Mouse (Mus musculus): Measurements from ENCODE around the gene Clcn1.

The Clcn1 gene

DNA sequence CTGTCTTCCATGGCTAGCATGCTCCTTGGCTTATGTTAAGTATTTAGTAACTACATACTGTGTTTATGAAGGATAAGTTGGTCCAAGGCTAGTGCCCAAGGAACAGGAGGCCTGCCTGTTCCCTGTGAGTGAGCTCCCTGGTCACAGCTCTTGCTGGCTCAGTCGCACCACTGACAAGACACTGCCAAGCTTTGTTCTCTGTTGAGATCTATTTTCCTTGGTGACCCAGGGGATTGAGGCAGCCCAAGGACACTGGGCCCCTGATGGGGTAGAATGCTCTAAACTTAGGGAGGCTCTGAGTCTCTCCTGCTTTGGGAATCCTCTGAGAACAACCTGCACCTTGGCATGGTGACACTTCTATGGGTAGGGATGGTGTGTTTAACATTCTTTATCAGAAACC lies 75.6 kb downstream of the Clcn1 start:
- H3K36me3 ChIP-seq (ENCODE audit: insufficient read depth, low read length): peaks cover 25% of the 10 kb centered on the region
- TF ChIP-seq POU5F1 (IDR thresholded peaks at IDR 0.05; ENCODE audit: borderline replicate concordance, low read length) (no peak), CTCF (conservative IDR thresholded peaks at IDR 0.05; ENCODE audit: low read length) (no peak), NANOG (IDR thresholded peaks at IDR 0.05; ENCODE audit: borderline replicate concordance, low read length) (no peak)
- H3K27me3 ChIP-seq (ENCODE audit: insufficient read depth, low read length): peaks cover 47% of the 10 kb centered on the region
- H3K4me1 ChIP-seq (replicated peaks; ENCODE audit: low read depth, low read length): peaks cover 4% of the 10 kb centered on the region; the same call in 1 of the 2 replicates
- H3K4me3 ChIP-seq (replicated peaks; ENCODE audit: low read length): no peak overlapping the region
- no peaks in the 10 kb centered on the region for H3K9me3 ChIP-seq (ENCODE audit: low read length)

DNA sequence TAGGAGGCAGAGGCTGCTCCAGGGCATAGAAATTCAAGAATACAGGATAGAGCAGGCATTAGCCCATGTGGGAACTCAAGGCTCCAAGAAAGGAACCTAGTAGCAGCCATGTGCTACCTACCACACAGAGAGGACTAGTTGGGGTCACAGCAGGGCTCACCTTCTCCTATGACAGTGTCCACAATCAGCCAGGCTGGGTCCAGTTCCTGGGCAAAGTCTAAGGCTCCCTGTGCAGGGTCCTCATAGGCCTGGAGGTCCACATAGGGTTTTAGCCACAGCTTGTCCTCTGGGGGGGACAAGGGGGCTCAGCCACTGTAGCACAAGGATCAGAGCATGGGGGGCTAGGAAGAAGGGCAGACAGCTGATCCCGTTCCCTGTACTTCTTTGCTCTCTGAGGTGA lies 76.0 kb downstream of the Clcn1 start:
- Histone ChIP-seq H3K9me3 (ENCODE audit: low read length) (no peaks in the 10 kb centered on the region), H3K27me3 (ENCODE audit: insufficient read depth, low read length) (peaks cover 49% of the 10 kb centered on the region), H3K4me1 (replicated peaks; ENCODE audit: low read depth, low read length) (no peaks in the 10 kb centered on the region; the same call in 1 of the 2 replicates), H3K4me3 (replicated peaks; ENCODE audit: low read length) (no peak overlapping the region), H3K36me3 (ENCODE audit: insufficient read depth, low read length) (peaks cover 21% of the 10 kb centered on the region)
- no peak for TF ChIP-seq CTCF (conservative IDR thresholded peaks at IDR 0.05; ENCODE audit: low read length)
- no peak for TF ChIP-seq NANOG (IDR thresholded peaks at IDR 0.05; ENCODE audit: borderline replicate concordance, low read length)
- no peak for TF ChIP-seq POU5F1 (IDR thresholded peaks at IDR 0.05; ENCODE audit: borderline replicate concordance, low read length)

DNA sequence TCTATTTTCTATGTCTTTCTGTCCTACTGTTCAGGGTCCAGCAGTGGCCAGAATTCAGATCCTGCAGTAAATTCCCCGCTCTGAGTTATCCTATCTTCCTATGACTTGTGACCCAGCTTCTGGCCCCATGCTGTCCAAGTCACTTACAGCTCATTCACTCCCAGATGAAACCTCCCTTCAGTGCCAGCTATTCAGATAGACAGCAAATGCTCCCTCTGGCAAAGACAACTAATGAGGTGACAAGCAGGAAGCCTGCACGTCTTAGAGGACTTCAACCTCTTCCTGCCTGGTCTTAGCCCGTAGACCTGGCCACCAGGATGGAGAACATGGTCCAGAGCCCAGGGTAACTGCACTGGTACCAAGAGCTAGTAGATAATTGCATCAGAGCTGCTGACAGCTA lies 76.5 kb downstream of the Clcn1 start:
- Histone ChIP-seq H3K36me3 (ENCODE audit: insufficient read depth, low read length) (peaks cover 16% of the 10 kb centered on the region; the same call in 1 of the 2 replicates), H3K4me1 (replicated peaks; ENCODE audit: low read depth, low read length) (no peaks in the 10 kb centered on the region; the same call in 1 of the 2 replicates), H3K9me3 (ENCODE audit: low read length) (no peaks in the 10 kb centered on the region), H3K27me3 (ENCODE audit: insufficient read depth, low read length) (peaks cover 49% of the 10 kb centered on the region), H3K4me3 (replicated peaks; ENCODE audit: low read length) (no peak overlapping the region)
- TF ChIP-seq CTCF (conservative IDR thresholded peaks at IDR 0.05; ENCODE audit: low read length) (no peak), NANOG (IDR thresholded peaks at IDR 0.05; ENCODE audit: borderline replicate concordance, low read length) (no peak), POU5F1 (IDR thresholded peaks at IDR 0.05; ENCODE audit: borderline replicate concordance, low read length) (no peak)

DNA sequence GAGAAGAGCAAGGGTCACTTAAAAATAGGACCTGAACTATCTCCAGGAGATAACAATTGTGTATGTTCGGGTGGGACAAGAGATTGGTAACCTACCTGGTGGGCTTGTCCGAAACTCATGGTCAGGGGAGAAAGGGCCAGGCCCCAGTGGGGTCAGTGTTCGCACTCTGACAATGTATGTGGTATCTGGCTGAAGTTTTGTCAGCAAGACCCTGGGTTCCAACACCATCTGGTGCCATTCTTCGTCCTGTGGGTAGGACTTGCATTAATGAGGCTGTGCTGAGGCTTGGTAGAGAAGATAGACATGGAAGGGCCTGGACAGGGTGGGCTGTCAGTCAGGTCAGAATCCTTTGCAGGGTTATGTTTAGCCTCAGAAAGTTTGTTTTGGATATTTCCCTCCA lies 77.6 kb downstream of the Clcn1 start:
- TF ChIP-seq CTCF (conservative IDR thresholded peaks at IDR 0.05; ENCODE audit: low read length) (no peak), POU5F1 (IDR thresholded peaks at IDR 0.05; ENCODE audit: borderline replicate concordance, low read length) (no peak), NANOG (IDR thresholded peaks at IDR 0.05; ENCODE audit: borderline replicate concordance, low read length) (no peak)
- no peaks in the 10 kb centered on the region for H3K4me1 ChIP-seq (replicated peaks; ENCODE audit: low read depth, low read length)
- H3K36me3 ChIP-seq (ENCODE audit: insufficient read depth, low read length): peaks cover 10% of the 10 kb centered on the region; the same call in 1 of the 2 replicates
- no peak overlapping the region for H3K4me3 ChIP-seq (replicated peaks; ENCODE audit: low read length)
- H3K27me3 ChIP-seq (ENCODE audit: insufficient read depth, low read length): peaks cover 49% of the 10 kb centered on the region
- H3K9me3 ChIP-seq (ENCODE audit: low read length): no peaks in the 10 kb centered on the region

DNA sequence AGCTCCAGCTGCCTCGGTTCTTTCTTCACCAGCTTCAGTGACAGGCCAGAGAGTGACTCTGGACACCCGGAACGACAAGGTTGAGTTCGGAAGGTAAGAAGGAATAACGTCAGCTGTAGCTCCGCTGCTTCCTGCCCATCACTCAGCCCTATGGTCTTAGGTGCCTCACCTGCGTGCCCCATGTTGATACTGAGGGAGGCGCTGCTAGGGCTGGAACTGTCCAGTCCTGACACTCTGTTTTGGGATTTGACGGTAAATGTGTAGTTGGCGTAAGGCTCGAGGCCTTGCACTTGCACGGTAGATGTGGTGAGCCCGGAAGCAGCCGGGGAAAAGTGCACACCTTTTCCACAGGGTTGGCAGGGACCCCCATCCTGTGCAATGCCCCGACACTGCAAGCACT lies 78.1 kb downstream of the Clcn1 start:
- H3K27me3 ChIP-seq (ENCODE audit: insufficient read depth, low read length): peaks cover 49% of the 10 kb centered on the region
- peaks cover 6% of the 10 kb centered on the region; the same call in 1 of the 2 replicates for H3K36me3 ChIP-seq (ENCODE audit: insufficient read depth, low read length)
- peaks cover 2% of the 10 kb centered on the region for H3K4me1 ChIP-seq (replicated peaks; ENCODE audit: low read depth, low read length)
- no peak overlapping the region for H3K4me3 ChIP-seq (replicated peaks; ENCODE audit: low read length)
- no peaks in the 10 kb centered on the region for H3K9me3 ChIP-seq (ENCODE audit: low read length)
- no peak for TF ChIP-seq POU5F1 (IDR thresholded peaks at IDR 0.05; ENCODE audit: borderline replicate concordance, low read length)

DNA sequence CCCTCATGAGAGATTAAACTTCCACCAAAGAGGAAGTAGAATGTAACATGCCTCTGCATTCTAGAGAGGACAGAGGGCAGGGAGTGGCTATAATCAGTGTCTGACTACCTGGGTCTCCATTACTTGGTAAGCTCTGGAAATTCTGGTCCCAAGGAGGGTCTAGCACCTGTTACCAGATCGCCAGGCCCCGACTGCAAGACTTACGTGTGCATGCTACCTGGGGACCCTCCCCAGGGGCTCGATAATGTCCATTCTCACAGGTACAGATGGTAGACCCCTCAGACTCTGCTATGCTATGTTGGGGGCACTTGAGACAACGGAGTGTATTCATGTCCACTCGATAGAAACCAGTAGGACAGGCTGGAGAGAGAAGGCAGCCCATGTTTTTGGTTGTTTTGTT lies 78.7 kb downstream of the Clcn1 start:
- Histone ChIP-seq H3K36me3 (ENCODE audit: insufficient read depth, low read length) (no peaks in the 10 kb centered on the region), H3K9me3 (ENCODE audit: low read length) (no peaks in the 10 kb centered on the region), H3K27me3 (ENCODE audit: insufficient read depth, low read length) (peaks cover 45% of the 10 kb centered on the region), H3K4me1 (replicated peaks; ENCODE audit: low read depth, low read length) (peaks cover 6% of the 10 kb centered on the region), H3K4me3 (replicated peaks; ENCODE audit: low read length) (no peak overlapping the region)
- no peak for TF ChIP-seq POU5F1 (IDR thresholded peaks at IDR 0.05; ENCODE audit: borderline replicate concordance, low read length)
- TF ChIP-seq CTCF (conservative IDR thresholded peaks at IDR 0.05; ENCODE audit: low read length): no peak
- no peak for TF ChIP-seq NANOG (IDR thresholded peaks at IDR 0.05; ENCODE audit: borderline replicate concordance, low read length)

Data from E14TG2a.4 (cell line).